Mouse (Mus musculus) midbrain, postnatal 0 days (tissue): ENCODE data around the gene Krt5. TPM values are rescaled to one million over a fixed set of nuclear protein-coding genes. Genes with fewer than 3 reads are reported as not detected.
"Not testable (repeated sequence)": the region's sequence is repeated elsewhere in the genome, so short reads cannot be mapped to it uniquely, and the experiment has no call there.

Experiments
- ATAC-seq: fragments of 200-750 bp; cut with Nextera tagmentation; 2 replicates; pipeline ENCODE4 v1.8.0; 2017; ENCODE audit warnings: moderate number of reproducible peaks, mild to moderate bottlenecking, moderate TSS enrichment, moderate library complexity; ENCODE audit not compliant: low FRiP score
- DNase-seq: peaks from one replicate; pipeline ENCODE4 v3.0.0-alpha.2; 2015; ENCODE audit warnings: low spot score
- H3K27ac ChIP-seq: fragments of 300-500 bp; sonication (generic); 2 replicates; pipeline ENCODE4 v1.5.1; 2014; ENCODE audit warnings: low read depth, mild to moderate bottlenecking, low read length, mixed read lengths
- H3K27me3 ChIP-seq: fragments of 300-500 bp; sonication (generic); 2 replicates; pipeline ENCODE4 v1.6.1; 2014; ENCODE audit warnings: low read length, control low read depth, mixed read lengths; ENCODE audit not compliant: insufficient read depth
- H3K36me3 ChIP-seq: fragments of 300-500 bp; sonication (generic); 2 replicates; pipeline ENCODE4 v1.6.1; 2014; ENCODE audit warnings: low read length, control low read depth, mixed read lengths; ENCODE audit not compliant: insufficient read depth
- H3K4me1 ChIP-seq: fragments of 300-500 bp; sonication (generic); 2 replicates; pipeline ENCODE4 v1.6.1; 2014; ENCODE audit warnings: mild to moderate bottlenecking, control low read depth, antibody characterized with exemption, low read length, mixed read lengths; ENCODE audit not compliant: insufficient read depth
- H3K4me2 ChIP-seq: fragments of 300-500 bp; sonication (generic); 2 replicates; pipeline ENCODE4 v1.6.1; 2014; ENCODE audit warnings: low read depth, mild to moderate bottlenecking, low read length, mixed read lengths; ENCODE audit not compliant: poor library complexity, severe bottlenecking
- H3K4me3 ChIP-seq: fragments of 300-500 bp; sonication (generic); 2 replicates; pipeline ENCODE4 v1.5.1; 2014; ENCODE audit warnings: low read depth, mild to moderate bottlenecking, low read length, moderate library complexity
- H3K9ac ChIP-seq: fragments of 300-500 bp; sonication (generic); replicated peaks from 2 replicates; pipeline ENCODE4 v1.6.1; 2014; ENCODE audit warnings: mild to moderate bottlenecking, low read length, moderate library complexity, mixed read lengths; ENCODE audit not compliant: poor library complexity, severe bottlenecking
- H3K9me3 ChIP-seq: fragments of 300-500 bp; sonication (generic); 2 replicates; pipeline ENCODE4 v1.6.1; 2016; ENCODE audit warnings: low read length, control low read depth
- CTCF ChIP-seq: IDR thresholded peaks from 2 replicates; pipeline ENCODE4 v1.5.1; 2016; ENCODE audit warnings: antibody characterized with exemption, mild to moderate bottlenecking
- WGBS: fragments of 180-500 bp; shearing (Covaris S2); extraction: QIAGEN DNeasy Blood & Tissue Kit; methylation state at CpG from one replicate; pipeline ENCODE4 v1.1.7; 2014; 5-methylcytosine and 5-hydroxymethylcytosine counted together
- polyA plus RNA-seq: library from polyadenylated mRNA; unstranded; fragments of >200 nt; fragmentation: Nextera tagmentation; extraction: Ambion mirVana; gene quantifications from 2 replicates; pipeline ENCODE4 v1.2.1, GENCODE M21; 2015
- total RNA-seq: library from RNA; depleted of rRNA; stranded (reverse); fragments of >200 nt; gene quantifications from 2 replicates; pipeline ENCODE4 v1.2.3, GENCODE M21; 2014

The Krt5 gene
- total and polyA plus RNA-seq, 2 experiments from 2014 or later: 0.14 to 6.4 TPM

- Histone ChIP-seq H3K4me2 (no peak overlapping the region), H3K4me3 (no peak overlapping the region), H3K36me3 (no peaks in the 10 kb centered on the region), H3K9ac (no peak overlapping the region), H3K4me1 (no peaks in the 10 kb centered on the region), H3K27me3 (no peaks in the 10 kb centered on the region), H3K9me3 (no peaks in the 10 kb centered on the region), H3K27ac (no peak overlapping the region)
- no peak for ATAC-seq
- WGBS: 82% methylated on average over 8 of the region's 8 CpGs
- DNase-seq: no peak
- no peak for TF ChIP-seq CTCF
Measured at GRCm38 (mm10) chr15:101699866-101700265, 12.8 kb downstream of the Krt5 start.

GRCm38 (mm10) chr15:101699192-101699591 is 13.5 kb downstream of the Krt5 start:
- TF ChIP-seq CTCF: no peak
- Histone ChIP-seq H3K4me2 (no peak overlapping the region), H3K9me3 (no peaks in the 10 kb centered on the region), H3K36me3 (no peaks in the 10 kb centered on the region), H3K4me3 (no peak overlapping the region), H3K9ac (no peak overlapping the region), H3K27ac (no peak overlapping the region), H3K4me1 (no peaks in the 10 kb centered on the region), H3K27me3 (no peaks in the 10 kb centered on the region)
- no peak for DNase-seq
- WGBS: 57% methylated on average over 3 of the region's 3 CpGs
- no peak for ATAC-seq

GRCm38 (mm10) chr15:101697326-101698188 is 15.1 kb downstream of the Krt5 start:
- Histone ChIP-seq H3K27ac (no peak overlapping the region), H3K4me2 (no peak overlapping the region), H3K9me3 (no peaks in the 10 kb centered on the region), H3K4me3 (no peak overlapping the region), H3K4me1 (no peaks in the 10 kb centered on the region), H3K9ac (no peak overlapping the region), H3K27me3 (no peaks in the 10 kb centered on the region), H3K36me3 (no peaks in the 10 kb centered on the region)
- 63% methylated on average over 8 of the region's 8 CpGs for WGBS
- no peak for DNase-seq
- ATAC-seq: no peak
- no peak for TF ChIP-seq CTCF

GRCm38 (mm10) chr15:101694207-101694606 is 18.5 kb downstream of the Krt5 start, which contains the start of gene Krt6a:
Krt6a (minus strand) TSS chr15:101694307.
- no peak within 1 kb of the TSS for H3K9ac ChIP-seq
- H3K4me3 ChIP-seq: no peak within 1 kb of the TSS
- no peaks in the 10 kb centered on the region for H3K4me1 ChIP-seq
- no peak within 1 kb of the TSS for H3K4me2 ChIP-seq
- no peak for TF ChIP-seq CTCF
- no peak within 1 kb of the TSS for H3K27ac ChIP-seq
- H3K36me3 ChIP-seq: no peaks in the 10 kb centered on the region
- H3K9me3 ChIP-seq: no peaks in the 10 kb centered on the region
- ATAC-seq (no peak), DNase-seq (no peak)
- H3K27me3 ChIP-seq: no peaks in the 10 kb centered on the region
- WGBS: 87% methylated on average over 5 of the region's 5 CpGs

GRCm38 (mm10) chr15:101690460-101690859 is 22.2 kb downstream of the Krt5 start:
- H3K4me2 ChIP-seq, ATAC-seq, H3K27me3 ChIP-seq, H3K36me3 ChIP-seq, H3K9me3 ChIP-seq, H3K4me3 ChIP-seq, H3K9ac ChIP-seq, DNase-seq, H3K27ac ChIP-seq, H3K4me1 ChIP-seq: not testable (repeated sequence)
- WGBS: 89% methylated on average over 5 of the region's 5 CpGs

GRCm38 (mm10) chr15:101688161-101688560 is 24.5 kb downstream of the Krt5 start:
- Histone ChIP-seq H3K4me2 (no peak overlapping the region), H3K27ac (no peak overlapping the region), H3K9me3 (no peaks in the 10 kb centered on the region), H3K27me3 (no peaks in the 10 kb centered on the region), H3K4me3 (no peak overlapping the region), H3K36me3 (no peaks in the 10 kb centered on the region), H3K4me1 (no peaks in the 10 kb centered on the region), H3K9ac (no peak overlapping the region)
- no peak for TF ChIP-seq CTCF
- 71% methylated on average over 2 of the region's 2 CpGs for WGBS
- ATAC-seq (no peak), DNase-seq (no peak)
